Mouse (Mus musculus): ENCODE results near the gene Spon1. TPM values are rescaled to one million over a fixed set of nuclear protein-coding genes. Genes with fewer than 3 reads are reported as not detected.

Gene Spon1
- polyA plus RNA-seq, 1 experiment from 2014 or later = 0.96 TPM

DNA sequence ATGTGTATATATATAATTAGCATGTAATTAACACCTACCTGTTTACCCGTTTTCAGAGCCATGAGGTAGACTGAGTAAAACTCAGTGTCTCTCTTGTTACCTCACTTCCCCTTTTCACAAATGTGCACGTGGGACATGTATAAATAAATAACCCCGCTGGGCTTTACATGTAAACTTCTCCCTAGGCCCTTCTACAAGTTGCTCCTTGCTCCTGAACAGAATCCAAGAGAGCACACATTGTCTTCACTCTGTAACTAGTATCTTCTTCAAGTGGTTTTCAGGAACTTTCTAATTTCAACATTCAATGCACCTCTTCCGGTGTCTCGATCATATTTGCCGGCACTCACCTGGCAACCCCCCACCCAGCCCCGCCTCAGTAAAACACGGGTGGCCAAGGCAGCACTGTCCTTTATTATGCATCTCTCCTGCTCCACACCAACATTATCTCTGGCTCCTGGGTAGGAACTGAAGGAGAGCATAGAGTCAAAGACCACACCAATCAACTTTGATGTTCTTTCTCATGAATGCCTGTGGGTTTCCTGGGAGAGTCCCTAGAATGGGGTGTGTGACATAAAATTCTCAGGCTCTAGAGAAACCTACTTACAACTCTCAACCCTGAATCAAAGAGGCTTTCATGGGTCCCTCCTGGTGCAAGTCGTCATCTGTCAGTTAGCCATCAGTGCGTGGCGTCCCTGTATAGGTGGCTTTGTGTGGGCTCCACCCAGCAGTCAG, 304.1 kb downstream of the Spon1 start:
- Histone ChIP-seq H3K27ac (ENCODE audit: low read length) (no peak overlapping the region), H3K36me3 (ENCODE audit: control insufficient read depth, insufficient read depth) (no peaks in the 10 kb centered on the region)
- WGBS (ENCODE audit: insufficient replicate concordance) = 58% methylated on average over 11 of the region's 11 CpGs

GRCm38 (mm10) chr7:114070458-114070840, 304.7 kb downstream of the Spon1 start:
- Histone ChIP-seq H3K4me3 (ENCODE audit: low read depth, low read length) (no peak overlapping the region), H3K36me3 (ENCODE audit: control insufficient read depth, insufficient read depth) (no peaks in the 10 kb centered on the region), H3K4me2 (ENCODE audit: low read depth, low read length) (no peak overlapping the region), H3K4me1 (ENCODE audit: control insufficient read depth, low read depth, low read length) (peaks cover 10% of the 10 kb centered on the region), H3K27ac (ENCODE audit: low read length) (no peak overlapping the region), H3K27me3 (ENCODE audit: control insufficient read depth, insufficient read depth, low read depth, low read length) (no peaks in the 10 kb centered on the region), H3K9ac (ENCODE audit: low read depth, low read length) (no peak overlapping the region), H3K9me3 (replicated peaks; ENCODE audit: control insufficient read depth, low read length) (no peaks in the 10 kb centered on the region)
- no peak for ATAC-seq (ENCODE audit: low read depth)
- WGBS (ENCODE audit: insufficient replicate concordance) = 57% methylated on average over 3 of the region's 3 CpGs

More for the DNA sequence above, 304.1 kb downstream of the Spon1 start:
- H3K4me2 ChIP-seq (ENCODE audit: low read depth, low read length) = no peak overlapping the region
- H3K4me1 ChIP-seq (ENCODE audit: control insufficient read depth, low read depth, low read length) = peaks cover 10% of the 10 kb centered on the region
- no peak overlapping the region for H3K9ac ChIP-seq (ENCODE audit: low read depth, low read length)
- no peaks in the 10 kb centered on the region for H3K27me3 ChIP-seq (ENCODE audit: control insufficient read depth, insufficient read depth, low read depth, low read length)
- ATAC-seq (ENCODE audit: low read depth) = no peak
- no peak overlapping the region for H3K4me3 ChIP-seq (ENCODE audit: low read depth, low read length)
- H3K9me3 ChIP-seq (replicated peaks; ENCODE audit: control insufficient read depth, low read length) = no peaks in the 10 kb centered on the region

DNA sequence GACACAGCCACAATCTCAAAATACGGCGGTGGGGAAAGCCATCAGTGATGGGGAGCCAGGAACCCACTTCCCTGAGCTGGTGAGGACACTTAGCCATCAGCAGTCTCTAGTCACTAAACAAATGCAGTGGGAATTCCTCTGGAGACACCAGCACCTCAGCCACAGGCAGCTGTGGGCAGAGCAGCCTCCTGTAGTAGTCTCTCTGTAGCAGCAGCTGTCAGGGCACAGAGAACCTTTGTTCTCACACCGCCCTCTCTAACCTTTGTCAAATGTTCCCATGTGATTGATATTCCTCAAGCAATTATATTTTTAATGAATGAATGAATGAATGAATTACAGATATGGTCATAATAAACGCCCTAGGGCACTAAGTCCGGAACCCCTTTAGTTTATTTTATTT, 305.6 kb downstream of the Spon1 start:
- Histone ChIP-seq H3K9ac (ENCODE audit: low read depth, low read length) (no peak overlapping the region), H3K36me3 (ENCODE audit: control insufficient read depth, insufficient read depth) (no peaks in the 10 kb centered on the region), H3K27me3 (ENCODE audit: control insufficient read depth, insufficient read depth, low read depth, low read length) (no peaks in the 10 kb centered on the region), H3K4me3 (ENCODE audit: low read depth, low read length) (no peak overlapping the region), H3K4me1 (ENCODE audit: control insufficient read depth, low read depth, low read length) (peaks cover 8% of the 10 kb centered on the region), H3K27ac (ENCODE audit: low read length) (no peak overlapping the region), H3K9me3 (replicated peaks; ENCODE audit: control insufficient read depth, low read length) (no peaks in the 10 kb centered on the region), H3K4me2 (ENCODE audit: low read depth, low read length) (no peak overlapping the region)
- no peak for ATAC-seq (ENCODE audit: low read depth)
- 68% methylated on average over 5 of the region's 5 CpGs for WGBS (ENCODE audit: insufficient replicate concordance)

DNA sequence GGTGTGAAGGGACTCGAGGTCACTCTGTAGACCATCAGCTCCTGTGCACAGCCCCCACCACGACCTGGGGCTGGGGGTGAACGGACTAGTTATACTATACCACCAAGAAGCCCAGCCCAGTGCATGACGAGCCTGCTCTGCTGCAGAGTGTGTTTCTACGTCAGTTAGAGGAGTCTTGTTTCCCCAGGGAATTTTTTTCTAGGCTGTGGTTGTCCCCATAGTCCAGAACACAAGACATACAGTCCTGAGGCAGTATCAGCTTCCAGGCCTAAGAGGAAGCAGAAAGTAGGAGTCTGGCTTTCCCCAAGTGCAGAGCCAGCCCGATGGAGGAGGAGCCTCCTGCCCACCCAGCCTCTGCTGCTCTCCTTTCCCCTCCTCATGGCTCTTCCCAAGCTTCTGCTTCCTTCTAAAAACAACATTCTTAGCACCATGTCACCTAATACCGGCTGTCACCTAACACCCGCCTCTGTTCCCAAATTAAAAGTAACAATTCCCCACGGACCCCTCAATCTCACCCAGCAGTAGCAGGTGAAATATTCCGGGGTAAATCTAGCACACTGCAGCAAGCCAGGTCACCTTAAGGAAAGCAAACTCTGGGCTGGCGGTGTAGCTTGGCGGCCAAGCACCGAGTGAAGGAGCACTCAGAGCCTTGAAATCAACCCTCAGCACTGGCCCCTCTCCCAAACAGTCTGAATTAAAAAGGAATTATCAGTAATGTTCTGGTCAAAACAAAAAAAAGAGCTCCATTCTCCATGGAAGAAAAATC, 306.2 kb downstream of the Spon1 start:
- no peak overlapping the region for H3K27ac ChIP-seq (ENCODE audit: low read length)
- WGBS (ENCODE audit: insufficient replicate concordance) = 40% methylated on average over 13 of the region's 13 CpGs

DNA sequence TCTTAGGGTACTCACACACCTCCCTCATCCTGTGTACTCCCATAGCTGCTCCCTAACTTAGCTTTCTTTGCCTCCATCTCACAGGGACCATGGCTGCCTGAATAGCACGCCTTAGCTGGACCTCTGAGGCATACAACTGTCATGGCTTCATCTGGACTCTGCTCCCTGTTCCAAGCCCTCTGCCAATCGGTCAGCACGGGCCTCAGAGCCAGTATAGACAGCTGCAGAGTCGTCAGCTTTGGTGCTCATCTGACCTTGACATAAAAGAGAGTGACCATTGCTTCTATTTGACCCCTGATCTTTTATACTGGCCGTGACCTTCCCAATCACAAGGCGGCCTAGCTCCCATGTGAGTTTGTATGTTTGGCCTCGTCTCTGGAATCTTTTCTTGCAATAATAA, 308.3 kb downstream of the Spon1 start:
- Histone ChIP-seq H3K9ac (ENCODE audit: low read depth, low read length) (no peak overlapping the region), H3K4me1 (ENCODE audit: control insufficient read depth, low read depth, low read length) (peaks cover 4% of the 10 kb centered on the region), H3K4me3 (ENCODE audit: low read depth, low read length) (no peak overlapping the region), H3K27ac (ENCODE audit: low read length) (peak overlapping the region; percentile 70), H3K9me3 (replicated peaks; ENCODE audit: control insufficient read depth, low read length) (no peaks in the 10 kb centered on the region), H3K27me3 (ENCODE audit: control insufficient read depth, insufficient read depth, low read depth, low read length) (no peaks in the 10 kb centered on the region), H3K4me2 (ENCODE audit: low read depth, low read length) (peak overlapping the region; percentile 9; the same call in 1 of the 2 replicates), H3K36me3 (ENCODE audit: control insufficient read depth, insufficient read depth) (no peaks in the 10 kb centered on the region)
- ATAC-seq (ENCODE audit: low read depth) = peak; percentile 77
- WGBS (ENCODE audit: insufficient replicate concordance) = 51% methylated on average over 7 of the region's 7 CpGs

More for the DNA sequence above, 306.2 kb downstream of the Spon1 start:
- ATAC-seq (ENCODE audit: low read depth) = no peak
- no peaks in the 10 kb centered on the region for H3K9me3 ChIP-seq (replicated peaks; ENCODE audit: control insufficient read depth, low read length)
- H3K27me3 ChIP-seq (ENCODE audit: control insufficient read depth, insufficient read depth, low read depth, low read length) = no peaks in the 10 kb centered on the region
- no peak overlapping the region for H3K9ac ChIP-seq (ENCODE audit: low read depth, low read length)
- H3K4me1 ChIP-seq (ENCODE audit: control insufficient read depth, low read depth, low read length) = peaks cover 4% of the 10 kb centered on the region
- no peak overlapping the region for H3K4me2 ChIP-seq (ENCODE audit: low read depth, low read length)
- H3K4me3 ChIP-seq (ENCODE audit: low read depth, low read length) = no peak overlapping the region
- H3K36me3 ChIP-seq (ENCODE audit: control insufficient read depth, insufficient read depth) = no peaks in the 10 kb centered on the region

GRCm38 (mm10) chr7:114074595-114074994, 308.8 kb downstream of the Spon1 start:
- no peaks in the 10 kb centered on the region for H3K36me3 ChIP-seq (ENCODE audit: control insufficient read depth, insufficient read depth)
- peaks cover 4% of the 10 kb centered on the region for H3K4me1 ChIP-seq (ENCODE audit: control insufficient read depth, low read depth, low read length)
- peak; percentile 81 for ATAC-seq (ENCODE audit: low read depth)
- peak overlapping the region; percentile 9; the same call in 1 of the 2 replicates for H3K4me2 ChIP-seq (ENCODE audit: low read depth, low read length)
- H3K27me3 ChIP-seq (ENCODE audit: control insufficient read depth, insufficient read depth, low read depth, low read length) = no peaks in the 10 kb centered on the region
- WGBS (ENCODE audit: insufficient replicate concordance) = 44% methylated on average over 2 of the region's 2 CpGs
- no peaks in the 10 kb centered on the region for H3K9me3 ChIP-seq (replicated peaks; ENCODE audit: control insufficient read depth, low read length)
- no peak overlapping the region for H3K9ac ChIP-seq (ENCODE audit: low read depth, low read length)
- H3K4me3 ChIP-seq (ENCODE audit: low read depth, low read length) = no peak overlapping the region
- H3K27ac ChIP-seq (ENCODE audit: low read length) = peak overlapping the region; percentile 70

GRCm38 (mm10) chr7:114079343-114079742, 313.5 kb downstream of the Spon1 start:
- Histone ChIP-seq H3K9ac (ENCODE audit: low read depth, low read length) (no peak overlapping the region), H3K4me2 (ENCODE audit: low read depth, low read length) (no peak overlapping the region), H3K36me3 (ENCODE audit: control insufficient read depth, insufficient read depth) (no peaks in the 10 kb centered on the region), H3K27ac (ENCODE audit: low read length) (no peak overlapping the region), H3K27me3 (ENCODE audit: control insufficient read depth, insufficient read depth, low read depth, low read length) (no peaks in the 10 kb centered on the region), H3K4me3 (ENCODE audit: low read depth, low read length) (no peak overlapping the region), H3K9me3 (replicated peaks; ENCODE audit: control insufficient read depth, low read length) (no peaks in the 10 kb centered on the region), H3K4me1 (ENCODE audit: control insufficient read depth, low read depth, low read length) (no peaks in the 10 kb centered on the region; the same call in 1 of the 2 replicates)
- ATAC-seq (ENCODE audit: low read depth) = no peak; the same call in 1 of the 2 replicates
- WGBS (ENCODE audit: insufficient replicate concordance) = 65% methylated on average over 4 of the region's 4 CpGs

GRCm38 (mm10) chr7:114080250-114080649, 314.5 kb downstream of the Spon1 start:
- no peaks in the 10 kb centered on the region for H3K36me3 ChIP-seq (ENCODE audit: control insufficient read depth, insufficient read depth)
- H3K27ac ChIP-seq (ENCODE audit: low read length) = no peak overlapping the region
- no peak overlapping the region for H3K9ac ChIP-seq (ENCODE audit: low read depth, low read length)
- H3K4me2 ChIP-seq (ENCODE audit: low read depth, low read length) = no peak overlapping the region
- WGBS (ENCODE audit: insufficient replicate concordance) = 57% methylated on average over 5 of the region's 5 CpGs
- H3K27me3 ChIP-seq (ENCODE audit: control insufficient read depth, insufficient read depth, low read depth, low read length) = no peaks in the 10 kb centered on the region
- ATAC-seq (ENCODE audit: low read depth) = no peak
- no peaks in the 10 kb centered on the region; the same call in 1 of the 2 replicates for H3K4me1 ChIP-seq (ENCODE audit: control insufficient read depth, low read depth, low read length)
- H3K9me3 ChIP-seq (replicated peaks; ENCODE audit: control insufficient read depth, low read length) = no peaks in the 10 kb centered on the region
- no peak overlapping the region for H3K4me3 ChIP-seq (ENCODE audit: low read depth, low read length)

Data from liver, embryonic 16.5 days (tissue).